Mouse (Mus musculus): ENCODE results near the gene Cacna1d. TPM values are rescaled to one million over a fixed set of nuclear protein-coding genes. Genes with fewer than 3 reads are reported as not detected.

The Cacna1d gene
- total and polyA plus RNA-seq, 3 experiments: 0.04 to 0.30 (median 0.22) TPM

GRCm38 (mm10) chr14:30510214-30510763 is 19.0 kb upstream of the Cacna1d start:
- H3K36me3 ChIP-seq (replicated peaks): peaks cover 87% of the 10 kb centered on the region
- TF ChIP-seq TAL1 (conservative IDR thresholded peaks at IDR 0.05; ENCODE audit: low read depth, low read length) (no peak), POLR2AphosphoS5 (IDR thresholded peaks at IDR 0.05; ENCODE audit: insufficient replicate concordance, low read depth, low read length) (no peak), CTCF (IDR thresholded peaks at IDR 0.05; ENCODE audit: low read depth, low read length) (no peak), GATA2 (IDR thresholded peaks at IDR 0.05; ENCODE audit: borderline replicate concordance, low read depth, low read length) (no peak), GATA1 (IDR thresholded peaks at IDR 0.05; ENCODE audit: borderline replicate concordance, low read length) (no peak)

GRCm38 (mm10) chr14:30504990-30505389 is 13.7 kb upstream of the Cacna1d start:
- DNase-seq (ENCODE audit: low spot score) (no peak), ATAC-seq (ENCODE audit: extremely low read depth, insufficient number of reproducible peaks, low FRiP score, poor library complexity, severe bottlenecking) (no peak)
- H3K9me3 ChIP-seq (replicated peaks): no peaks in the 10 kb centered on the region
- H3K4me1 ChIP-seq (ENCODE audit: insufficient read depth, low read depth, low read length): no peaks in the 10 kb centered on the region
- H3K4me3 ChIP-seq (ENCODE audit: low read depth, low read length): no peak overlapping the region
- H3K27me3 ChIP-seq (ENCODE audit: insufficient read depth, low read length): no peaks in the 10 kb centered on the region
- H3K36me3 ChIP-seq (replicated peaks): peaks cover 80% of the 10 kb centered on the region
- TF ChIP-seq GATA2 (IDR thresholded peaks at IDR 0.05; ENCODE audit: borderline replicate concordance, low read depth, low read length): no peak
- no peak for TF ChIP-seq CTCF (IDR thresholded peaks at IDR 0.05; ENCODE audit: low read depth, low read length)

More at GRCm38 (mm10) chr14:30510214-30510763, 19.0 kb upstream of the Cacna1d start:
- Histone ChIP-seq H3K27me3 (ENCODE audit: insufficient read depth, low read length) (no peaks in the 10 kb centered on the region), H3K4me3 (ENCODE audit: low read depth, low read length) (no peak overlapping the region), H3K9me3 (replicated peaks) (no peaks in the 10 kb centered on the region), H3K4me1 (ENCODE audit: insufficient read depth, low read depth, low read length) (no peaks in the 10 kb centered on the region)
- DNase-seq (ENCODE audit: low spot score) (no peak), ATAC-seq (ENCODE audit: extremely low read depth, insufficient number of reproducible peaks, low FRiP score, poor library complexity, severe bottlenecking) (no peak)

GRCm38 (mm10) chr14:30498202-30498601 is 6.9 kb upstream of the Cacna1d start:
- H3K4me3 ChIP-seq (ENCODE audit: low read depth, low read length): no peak overlapping the region
- DNase-seq (ENCODE audit: low spot score) (no peak), ATAC-seq (ENCODE audit: extremely low read depth, insufficient number of reproducible peaks, low FRiP score, poor library complexity, severe bottlenecking) (no peak)
- peaks cover 68% of the 10 kb centered on the region for H3K36me3 ChIP-seq (replicated peaks)
- TF ChIP-seq POLR2AphosphoS5 (IDR thresholded peaks at IDR 0.05; ENCODE audit: insufficient replicate concordance, low read depth, low read length) (no peak), TAL1 (conservative IDR thresholded peaks at IDR 0.05; ENCODE audit: low read depth, low read length) (no peak), GATA2 (IDR thresholded peaks at IDR 0.05; ENCODE audit: borderline replicate concordance, low read depth, low read length) (no peak), GATA1 (IDR thresholded peaks at IDR 0.05; ENCODE audit: borderline replicate concordance, low read length) (no peak), CTCF (IDR thresholded peaks at IDR 0.05; ENCODE audit: low read depth, low read length) (no peak)
- H3K9me3 ChIP-seq (replicated peaks): no peaks in the 10 kb centered on the region
- peaks cover 3% of the 10 kb centered on the region for H3K4me1 ChIP-seq (ENCODE audit: insufficient read depth, low read depth, low read length)
- H3K27me3 ChIP-seq (ENCODE audit: insufficient read depth, low read length): no peaks in the 10 kb centered on the region

- Histone ChIP-seq H3K36me3 (replicated peaks) (peaks cover 77% of the 10 kb centered on the region), H3K4me1 (ENCODE audit: insufficient read depth, low read depth, low read length) (peaks cover 3% of the 10 kb centered on the region), H3K4me3 (ENCODE audit: low read depth, low read length) (no peak overlapping the region), H3K9me3 (replicated peaks) (no peaks in the 10 kb centered on the region), H3K27me3 (ENCODE audit: insufficient read depth, low read length) (no peaks in the 10 kb centered on the region)
- no peak for ATAC-seq (ENCODE audit: extremely low read depth, insufficient number of reproducible peaks, low FRiP score, poor library complexity, severe bottlenecking)
- TF ChIP-seq POLR2AphosphoS5 (IDR thresholded peaks at IDR 0.05; ENCODE audit: insufficient replicate concordance, low read depth, low read length): no peak
- no peak for TF ChIP-seq GATA1 (IDR thresholded peaks at IDR 0.05; ENCODE audit: borderline replicate concordance, low read length)
- no peak for TF ChIP-seq CTCF (IDR thresholded peaks at IDR 0.05; ENCODE audit: low read depth, low read length)
- TF ChIP-seq TAL1 (conservative IDR thresholded peaks at IDR 0.05; ENCODE audit: low read depth, low read length): no peak
- TF ChIP-seq GATA2 (IDR thresholded peaks at IDR 0.05; ENCODE audit: borderline replicate concordance, low read depth, low read length): no peak
- no peak for DNase-seq (ENCODE audit: low spot score)
Observed at GRCm38 (mm10) chr14:30494998-30495397, 3.7 kb upstream of the Cacna1d start.

GRCm38 (mm10) chr14:30493276-30493675 is 2.0 kb upstream of the Cacna1d start:
- Histone ChIP-seq H3K27me3 (ENCODE audit: insufficient read depth, low read length) (no peaks in the 10 kb centered on the region), H3K9me3 (replicated peaks) (no peaks in the 10 kb centered on the region), H3K4me3 (ENCODE audit: low read depth, low read length) (no peak overlapping the region), H3K4me1 (ENCODE audit: insufficient read depth, low read depth, low read length) (peaks cover 3% of the 10 kb centered on the region), H3K36me3 (replicated peaks) (peaks cover 81% of the 10 kb centered on the region)
- no peak for DNase-seq (ENCODE audit: low spot score)
- TF ChIP-seq POLR2AphosphoS5 (IDR thresholded peaks at IDR 0.05; ENCODE audit: insufficient replicate concordance, low read depth, low read length) (no peak), GATA2 (IDR thresholded peaks at IDR 0.05; ENCODE audit: borderline replicate concordance, low read depth, low read length) (no peak), TAL1 (conservative IDR thresholded peaks at IDR 0.05; ENCODE audit: low read depth, low read length) (no peak), CTCF (IDR thresholded peaks at IDR 0.05; ENCODE audit: low read depth, low read length) (no peak), GATA1 (IDR thresholded peaks at IDR 0.05; ENCODE audit: borderline replicate concordance, low read length) (no peak)
- ATAC-seq (ENCODE audit: extremely low read depth, insufficient number of reproducible peaks, low FRiP score, poor library complexity, severe bottlenecking): no peak

GRCm38 (mm10) chr14:30479361-30479948 is 11.8 kb downstream of the Cacna1d start, which contains the start of gene Dcp1a:
Gene Dcp1a (plus strand): TSS chr14:30479535.
- DNase-seq (ENCODE audit: low spot score) (peak; percentile 94), ATAC-seq (ENCODE audit: extremely low read depth, insufficient number of reproducible peaks, low FRiP score, poor library complexity, severe bottlenecking) (peak; percentile 100)
- Histone ChIP-seq H3K27me3 (ENCODE audit: insufficient read depth, low read length) (peaks cover 7% of the 10 kb centered on the region), H3K9me3 (replicated peaks) (no peaks in the 10 kb centered on the region), H3K4me3 (ENCODE audit: low read depth, low read length) (peak within 1 kb of the TSS; percentile 97), H3K4me1 (ENCODE audit: insufficient read depth, low read depth, low read length) (peaks cover 15% of the 10 kb centered on the region), H3K36me3 (replicated peaks) (peaks cover 27% of the 10 kb centered on the region)
- TF ChIP-seq CTCF (IDR thresholded peaks at IDR 0.05; ENCODE audit: low read depth, low read length) (no peak), GATA2 (IDR thresholded peaks at IDR 0.05; ENCODE audit: borderline replicate concordance, low read depth, low read length) (no peak), TAL1 (conservative IDR thresholded peaks at IDR 0.05; ENCODE audit: low read depth, low read length) (no peak), POLR2AphosphoS5 (IDR thresholded peaks at IDR 0.05; ENCODE audit: insufficient replicate concordance, low read depth, low read length) (no peak), GATA1 (IDR thresholded peaks at IDR 0.05; ENCODE audit: borderline replicate concordance, low read length) (no peak)

All from G1E (cell line).